Mouse (Mus musculus) layer of hippocampus, adult 2 months (tissue): ENCODE data around the gene Cbarp. TPM values are rescaled to one million over a fixed set of nuclear protein-coding genes. Genes with fewer than 3 reads are reported as not detected.
A peak's percentile ranks its signal among the peaks of the same experiment; 100 is the strongest.

Experiments used
- DNase-seq, 2 experiments: peaks; one replicate each; pipeline ENCODE4 v3.0.0; 2022; ENCODE audit warnings: low spot score in 2 of 2
- H3K27ac ChIP-seq: fragments of 200-600 bp; 2 replicates; pipeline ENCODE4 v1.8.1; 2022
- H3K4me3 ChIP-seq: fragments of 200-600 bp; 2 replicates; pipeline ENCODE4 v1.8.1; 2022; ENCODE audit warnings: mild to moderate bottlenecking
- CTCF ChIP-seq: fragments of 200-600 bp; conservative IDR thresholded peaks from 2 replicates; pipeline ENCODE4 v1.8.1; 2022; ENCODE audit warnings: antibody characterized with exemption, mild to moderate bottlenecking, moderate library complexity
- total RNA-seq, 2 experiments: library from RNA; stranded (reverse); gene quantifications; 2 replicates each; pipeline ENCODE4 v1.2.3; 2021

Gene Cbarp
- total RNA-seq, 2 experiments from 2014 or later: 331 to 341 TPM

DNA sequence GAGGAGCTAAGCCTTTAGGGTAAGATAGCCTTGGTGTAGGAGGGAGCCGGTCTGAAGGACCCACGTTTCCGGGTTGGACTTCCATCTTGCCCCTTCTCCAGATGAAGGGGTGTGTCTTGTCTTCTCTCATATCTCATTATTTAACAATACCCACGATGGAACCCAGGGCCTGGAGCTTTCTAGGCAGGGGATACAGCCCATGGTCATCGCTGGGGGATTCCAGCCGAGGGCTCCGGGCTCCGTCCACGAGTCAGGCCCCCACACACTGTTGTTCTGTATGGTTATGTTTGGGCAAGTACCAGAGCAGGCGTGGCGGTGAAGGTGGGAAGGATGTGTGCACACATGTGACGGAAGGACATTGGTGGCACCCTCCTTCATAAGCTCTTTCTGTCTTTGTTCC lies 3.5 kb upstream of the Cbarp start:
- no peak for DNase-seq
- no peak overlapping the region for H3K27ac ChIP-seq
- TF ChIP-seq CTCF: no peak
- no peak overlapping the region; the same call in 1 of the 2 replicates for H3K4me3 ChIP-seq

GRCm38 (mm10) chr10:80143664-80144063 lies 3.0 kb upstream of the Cbarp start:
- no peak for DNase-seq
- no peak for TF ChIP-seq CTCF
- peak overlapping the region; percentile 85 for H3K4me3 ChIP-seq
- H3K27ac ChIP-seq: no peak overlapping the region

GRCm38 (mm10) chr10:80142530-80142925 lies 1.9 kb upstream of the Cbarp start:
- TF ChIP-seq CTCF: no peak
- Histone ChIP-seq H3K4me3 (peak overlapping the region; percentile 85), H3K27ac (peak overlapping the region; percentile 98)
- DNase-seq: no peak

DNA sequence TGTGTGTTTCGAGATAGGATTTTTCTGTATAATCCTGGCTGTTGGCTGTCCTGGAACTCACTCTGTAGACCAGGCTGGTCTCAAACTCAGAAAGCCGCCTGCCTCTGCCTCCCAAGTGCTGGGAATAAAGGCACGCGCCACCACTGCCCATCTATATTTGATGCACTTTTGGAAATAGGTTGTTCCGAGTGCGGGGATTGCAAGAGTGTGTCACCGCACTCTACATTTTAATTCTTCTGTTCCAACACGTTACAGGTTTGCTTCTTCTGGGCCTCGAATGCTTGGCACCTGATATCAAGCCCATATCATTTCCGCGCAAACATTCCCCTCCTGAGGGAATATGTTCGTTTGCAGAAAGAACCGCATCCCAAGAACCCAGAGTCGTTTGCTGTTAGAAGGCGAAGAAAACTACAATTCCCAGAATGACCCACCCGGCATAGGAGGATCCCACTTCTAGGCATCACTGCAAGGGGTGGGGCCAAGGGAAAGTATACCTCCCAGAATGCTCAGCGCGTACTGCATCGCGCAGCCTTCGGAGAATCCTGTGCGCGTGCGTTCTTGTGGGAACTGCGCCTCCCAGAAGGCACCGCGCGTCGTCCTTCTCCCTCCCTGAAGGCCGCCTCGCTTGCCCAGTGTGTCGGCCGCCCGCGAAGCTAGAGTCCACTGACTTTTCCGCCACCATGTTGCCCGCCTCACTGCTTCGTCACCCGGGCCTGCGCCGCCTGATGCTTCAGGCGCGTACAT lies 1.3 kb upstream of the Cbarp start:
- DNase-seq: peak; percentile 94 to 97
- H3K4me3 ChIP-seq: peak overlapping the region; percentile 85
- peak overlapping the region; percentile 98 for H3K27ac ChIP-seq
- no peak; the same call in 1 of the 2 replicates for TF ChIP-seq CTCF

GRCm38 (mm10) chr10:80141243-80141642 lies 608 bp upstream of the Cbarp start:
- TF ChIP-seq CTCF: peak; percentile 77
- Histone ChIP-seq H3K27ac (peak overlapping the region; percentile 98), H3K4me3 (peak overlapping the region; percentile 85)
- DNase-seq: peak; percentile 97 to 98

- no peak for DNase-seq
These were observed 515 bp downstream of the Cbarp start for GRCm38 (mm10) chr10:80139975-80140665.

GRCm38 (mm10) chr10:80139439-80139775 lies 1.2 kb downstream of the Cbarp start:
- Histone ChIP-seq H3K27ac (peak overlapping the region; percentile 99), H3K4me3 (peak overlapping the region; percentile 80)
- no peak for DNase-seq
- TF ChIP-seq CTCF: no peak

More at GRCm38 (mm10) chr10:80139975-80140665, 515 bp downstream of the Cbarp start:
- Histone ChIP-seq H3K4me3 (no peak overlapping the region), H3K27ac (peak overlapping the region; percentile 99)
- TF ChIP-seq CTCF: no peak

DNA sequence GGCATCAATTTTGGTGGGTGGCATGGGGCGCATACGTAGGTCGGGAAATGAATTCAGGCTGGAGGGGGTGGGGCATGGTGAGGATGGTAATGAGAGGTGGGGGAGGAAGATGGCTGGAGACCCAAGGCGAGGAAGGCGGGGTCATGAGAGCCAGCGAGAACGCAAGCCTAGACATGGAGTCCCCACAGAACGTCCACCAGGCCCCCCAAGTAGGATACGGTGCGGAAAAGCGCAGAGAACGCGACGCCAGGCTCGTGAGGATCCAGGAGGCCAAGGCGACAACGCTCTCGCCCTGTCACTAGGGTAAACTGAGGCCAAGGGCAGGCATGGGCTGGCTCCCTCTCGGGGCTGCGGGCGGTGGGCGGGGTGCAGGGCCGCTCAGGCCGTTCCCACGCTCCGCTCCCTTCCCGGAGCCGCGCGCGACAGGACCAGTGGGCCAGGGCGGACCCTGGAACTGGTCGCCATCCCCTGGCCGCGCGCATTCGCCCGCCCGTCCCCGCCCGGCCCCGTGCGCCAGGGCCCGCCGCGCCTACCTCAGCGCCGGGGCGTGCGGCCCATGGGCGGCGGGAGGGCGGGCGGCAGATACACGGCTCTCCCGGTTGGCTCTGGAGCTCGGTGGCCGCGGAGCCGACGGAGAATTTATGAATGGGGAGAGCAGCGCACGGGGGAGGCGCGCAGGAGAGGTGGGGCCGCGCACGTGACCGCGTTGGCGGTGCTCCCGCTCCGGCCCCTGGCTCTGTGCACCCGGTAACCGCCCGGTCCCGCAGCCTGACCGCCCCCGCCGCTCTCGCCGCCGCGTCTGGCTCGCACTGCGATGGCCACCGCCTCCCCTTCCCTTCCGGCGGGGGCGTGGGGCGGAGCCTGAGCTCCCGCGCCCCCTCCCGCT lies 1.8 kb downstream of the Cbarp start, which contains the start of gene Atp5d:
Atp5d (plus strand) TSS at position 80 of the 886 bp plus-strand sequence.
- DNase-seq: peak in 1 of 2 experiments; percentile 72
- Histone ChIP-seq H3K27ac (peak within 1 kb of the TSS; percentile 99), H3K4me3 (peak within 1 kb of the TSS; percentile 80)
- TF ChIP-seq CTCF: no peak

GRCm38 (mm10) chr10:80137626-80138552 lies 2.7 kb downstream of the Cbarp start:
- peak overlapping the region; percentile 99 for H3K27ac ChIP-seq
- DNase-seq: no peak
- H3K4me3 ChIP-seq: peak overlapping the region; percentile 80
- no peak for TF ChIP-seq CTCF

- TF ChIP-seq CTCF: no peak
- peak overlapping the region; percentile 60 for H3K4me3 ChIP-seq
- H3K27ac ChIP-seq: peak overlapping the region; percentile 99
- DNase-seq: no peak
These were observed 3.5 kb downstream of the Cbarp start for GRCm38 (mm10) chr10:80136952-80137625.
